Mouse (Mus musculus) brain, embryonic 14.5 days (tissue): ENCODE results near the gene Ccr4. TPM values are rescaled to one million over a fixed set of nuclear protein-coding genes. Genes with fewer than 3 reads are reported as not detected.

Experiments used
- DNase-seq: peaks from one replicate; pipeline ENCODE4 v3.0.0-alpha.2; 2011; ENCODE audit warnings: low read depth
- CTCF ChIP-seq: fragments of 200-500 bp; IDR thresholded peaks from 2 replicates; pipeline ENCODE4 v1.5.1; 2012; ENCODE audit warnings: inconsistent platforms, mild to moderate bottlenecking, moderate library complexity, borderline replicate concordance; ENCODE audit not compliant: insufficient read depth, insufficient read length; ENCODE audit errors: extremely low read depth
- POLR2A ChIP-seq: fragments of 200-500 bp; IDR thresholded peaks from 2 replicates; pipeline ENCODE4 v1.6.1; 2012; ENCODE audit warnings: mild to moderate bottlenecking, inconsistent platforms, borderline replicate concordance; ENCODE audit not compliant: poor library complexity, insufficient read depth, insufficient read length, severe bottlenecking; ENCODE audit errors: extremely low read depth
- polyA plus RNA-seq: library from polyadenylated mRNA; depleted of rRNA; stranded (reverse); fragments of >200 nt; gene quantifications from 2 replicates; pipeline ENCODE4 v1.2.3, GENCODE M21; 2012; rRNA removed

Gene Ccr4
- polyA plus RNA-seq, 1 experiment: not detected

GRCm38 (mm10) chr9:114462569-114462968, 42.1 kb downstream of the Ccr4 start:
- DNase-seq: no peak
- TF ChIP-seq POLR2A (no peak), CTCF (no peak)

GRCm38 (mm10) chr9:114458436-114458835, 46.3 kb downstream of the Ccr4 start:
- TF ChIP-seq CTCF (no peak), POLR2A (no peak)
- DNase-seq: no peak

- no peak for TF ChIP-seq CTCF
- TF ChIP-seq POLR2A: no peak
- DNase-seq: no peak
Measured at GRCm38 (mm10) chr9:114455420-114455819, 49.3 kb downstream of the Ccr4 start.

- DNase-seq: no peak
- TF ChIP-seq POLR2A: no peak
- no peak for TF ChIP-seq CTCF
Measured at GRCm38 (mm10) chr9:114452418-114452817, 52.3 kb downstream of the Ccr4 start.

- DNase-seq: no peak
- TF ChIP-seq CTCF (no peak), POLR2A (no peak)
Measured at GRCm38 (mm10) chr9:114451615-114452014, 53.1 kb downstream of the Ccr4 start.

GRCm38 (mm10) chr9:114449120-114449754, 55.5 kb downstream of the Ccr4 start:
- no peak for DNase-seq
- TF ChIP-seq CTCF (no peak), POLR2A (no peak)

GRCm38 (mm10) chr9:114448700-114449099, 56.0 kb downstream of the Ccr4 start:
- TF ChIP-seq POLR2A (no peak), CTCF (no peak)
- no peak for DNase-seq

GRCm38 (mm10) chr9:114446887-114447286, 57.8 kb downstream of the Ccr4 start:
- no peak for DNase-seq
- TF ChIP-seq POLR2A (no peak), CTCF (no peak)

GRCm38 (mm10) chr9:114443351-114443750, 61.4 kb downstream of the Ccr4 start:
- no peak for TF ChIP-seq POLR2A
- TF ChIP-seq CTCF: no peak
- no peak for DNase-seq

- DNase-seq: no peak
- no peak for TF ChIP-seq CTCF
- no peak for TF ChIP-seq POLR2A
Measured at GRCm38 (mm10) chr9:114442893-114443292, 61.8 kb downstream of the Ccr4 start.

- TF ChIP-seq CTCF: no peak
- TF ChIP-seq POLR2A: no peak
- no peak for DNase-seq
Measured at GRCm38 (mm10) chr9:114442225-114442624, 62.5 kb downstream of the Ccr4 start.

GRCm38 (mm10) chr9:114440548-114440947, 64.2 kb downstream of the Ccr4 start:
- DNase-seq: no peak

More at GRCm38 (mm10) chr9:114440548-114440947, 64.2 kb downstream of the Ccr4 start:
- no peak for TF ChIP-seq POLR2A
- no peak for TF ChIP-seq CTCF

Other genes with a start within 250 kb of the Ccr4 start
- gene Bcl2a1c, start 174.8 kb downstream of the Ccr4 start, polyA plus RNA-seq: not detected in 2 replicates
- 26.2 and 32.6 TPM in 2 replicates for gene Crtap, start 114.2 kb downstream of the Ccr4 start, polyA plus RNA-seq
- 25.3 and 27.4 TPM in 2 replicates for gene Glb1, start 103.8 kb downstream of the Ccr4 start, polyA plus RNA-seq
- 3.2 and 4.9 TPM in 2 replicates for gene Tmppe, start 103.8 kb downstream of the Ccr4 start, polyA plus RNA-seq
- gene C130032M10Rik, start 10.8 kb upstream of the Ccr4 start, polyA plus RNA-seq: not detected in 2 replicates
- gene Trim71, start 59.5 kb upstream of the Ccr4 start, polyA plus RNA-seq: 0.13 and 0.31 TPM in 2 replicates
- 64.4 and 67.7 TPM in 2 replicates for gene Cnot10, start 135.3 kb upstream of the Ccr4 start, polyA plus RNA-seq
- 61.5 and 87.4 TPM in 2 replicates for gene Dync1li1, start 183.9 kb upstream of the Ccr4 start, polyA plus RNA-seq
- gene Cmtm6, start 226.2 kb upstream of the Ccr4 start, polyA plus RNA-seq: 14.0 and 14.2 TPM in 2 replicates